Mouse (Mus musculus) pancreas, adult 10 weeks (tissue): ENCODE results near the gene Slbp. TPM values are rescaled to one million over a fixed set of nuclear protein-coding genes. Genes with fewer than 3 reads are reported as not detected.

Experiments used
- polyA plus RNA-seq: library from polyadenylated mRNA; stranded (reverse); fragments of 350-450 nt; fragmentation: Illumina TruSeq; extraction: RNeasy Lipid Tissue Mini Kit (QIAGEN cat#74804); gene quantifications from one replicate; pipeline ENCODE4 v1.2.3, GENCODE M21; 2015; ENCODE audit warnings: low read depth, low replicate concordance; ENCODE audit not compliant: insufficient read depth

Slbp gene
- polyA plus RNA-seq: 4.9 TPM

DNA sequence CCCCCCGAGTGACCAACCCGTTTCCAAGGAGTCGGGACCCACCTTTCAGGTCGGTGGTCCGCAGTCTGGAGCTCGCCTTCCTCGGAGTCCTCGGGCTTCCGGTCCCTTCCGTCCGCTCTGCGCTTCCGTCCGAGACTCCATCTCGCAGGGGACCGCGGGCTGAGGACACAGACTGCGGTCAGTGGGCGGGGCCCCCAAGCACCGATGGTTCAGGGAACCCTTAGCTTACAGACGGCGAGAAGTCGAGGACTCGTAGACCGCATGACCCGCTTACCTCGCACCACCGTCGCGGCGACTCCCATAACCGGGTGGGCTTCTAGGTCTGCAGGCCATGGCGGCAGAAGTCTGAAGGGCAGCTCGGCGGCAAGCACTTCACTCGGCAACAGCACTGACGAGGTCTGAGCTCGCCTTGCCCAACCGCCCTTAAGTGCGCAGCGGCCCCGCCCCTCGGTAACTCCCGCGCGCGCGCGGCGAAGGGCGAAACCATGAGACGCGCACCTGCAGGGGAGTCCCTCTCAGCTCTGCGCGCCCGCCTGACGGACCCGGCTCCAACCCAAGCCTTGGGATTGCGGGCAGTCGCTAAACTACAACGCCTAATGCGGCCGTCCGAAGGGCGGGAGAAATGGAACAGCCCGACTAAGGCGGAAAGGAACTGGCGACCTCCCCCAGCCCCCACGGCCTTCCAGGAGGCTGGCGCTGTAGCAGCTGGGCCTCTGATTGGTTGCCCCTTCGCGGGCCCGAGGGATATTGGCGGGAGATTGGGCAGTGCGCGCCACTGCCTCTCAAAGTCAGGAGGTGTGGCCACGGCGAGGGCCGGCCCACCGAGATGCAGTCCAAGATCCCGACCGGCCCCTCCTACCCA, at the start of gene Slbp:
TSS of gene Slbp (minus strand) at position 654 of the 862 bp plus-strand sequence.

DNA sequence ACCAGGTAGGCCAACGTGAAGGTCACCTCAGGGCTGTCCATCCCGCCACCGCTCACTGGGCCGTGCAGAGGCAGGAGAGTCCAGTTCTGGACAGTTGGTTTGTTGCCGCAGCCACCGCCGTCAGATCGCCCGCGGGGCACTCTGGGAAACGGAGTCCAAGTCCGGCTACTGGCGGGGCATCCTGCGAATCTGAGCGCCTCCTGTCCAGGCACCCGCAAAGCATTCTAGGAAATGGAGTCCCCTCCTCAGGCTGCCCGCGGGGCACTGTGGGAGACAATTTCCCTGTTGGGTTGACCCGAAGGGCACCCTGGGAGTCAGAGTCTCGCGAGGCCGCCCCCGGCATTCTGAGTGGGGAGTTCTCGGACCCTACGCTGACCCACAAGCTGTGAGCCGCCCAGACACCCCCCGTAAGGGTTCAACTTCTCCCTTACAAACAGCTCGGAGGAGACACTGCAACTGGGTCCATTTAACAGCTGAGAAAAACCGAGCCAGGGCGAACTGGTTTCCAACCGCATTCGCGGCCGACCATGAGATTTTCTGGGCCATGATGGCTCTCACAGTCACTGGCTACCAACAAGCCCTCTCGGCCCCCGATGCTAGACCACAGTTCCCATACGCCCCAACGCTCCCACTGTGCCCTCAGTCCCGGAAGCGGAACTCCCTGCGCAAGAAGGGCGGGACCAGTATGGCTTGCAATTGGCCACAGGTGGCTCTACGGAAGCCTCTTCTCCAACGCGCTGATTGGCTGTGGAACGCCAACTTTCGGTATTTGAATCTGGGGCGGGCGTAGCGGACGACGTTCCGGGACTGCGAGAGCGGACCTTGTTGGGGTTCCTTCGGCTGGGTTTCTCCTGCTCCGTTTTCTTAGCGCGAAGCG, 5.7 kb upstream of the Slbp start, which contains the start of the genes Tacc3 and Tmem129:
TSS of gene Tacc3 (plus strand) at position 342 of the 877 bp plus-strand sequence.
TSS of gene Tmem129 (minus strand) at position 630 of the 877 bp plus-strand sequence.

DNA sequence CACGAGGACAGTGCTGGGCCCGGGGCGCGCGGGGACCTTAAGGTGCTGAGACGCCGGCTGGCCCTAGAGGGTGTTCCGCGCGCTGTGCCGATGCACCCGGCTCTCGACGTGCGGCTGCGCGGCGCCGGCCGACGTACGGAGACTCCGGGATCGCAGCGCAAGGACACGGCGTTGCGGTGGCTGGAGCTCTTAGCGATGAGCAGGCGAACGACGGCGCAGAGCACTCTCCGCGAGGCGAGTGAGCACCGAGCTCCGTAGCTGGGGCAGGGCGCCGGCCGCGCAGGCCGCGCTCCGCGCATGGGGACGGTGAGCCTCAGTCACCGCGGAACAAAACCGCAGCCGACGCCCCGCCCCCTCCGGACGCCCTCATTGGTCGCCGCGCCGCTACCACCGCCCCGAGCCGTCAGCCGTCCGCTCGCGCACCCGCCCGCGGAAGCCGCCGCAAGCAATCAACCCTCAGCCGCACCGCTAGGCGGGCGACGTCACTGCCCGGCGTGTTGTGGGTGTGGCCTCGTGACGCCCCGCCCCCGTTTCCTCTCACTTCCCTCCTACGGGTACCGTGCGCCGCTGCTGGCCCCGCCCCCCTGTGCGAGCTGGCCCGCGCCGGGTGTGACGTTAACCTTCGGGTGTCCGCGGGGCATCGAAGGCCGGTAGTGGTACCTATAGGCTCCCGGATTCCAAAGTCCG, 22.9 kb downstream of the Slbp start, which contains the start of the genes Fam53a and Gm9903:
TSS of gene Fam53a (minus strand) at position 335 of the 687 bp plus-strand sequence.
TSS of gene Gm9903 (plus strand) at position 625 of the 687 bp plus-strand sequence.

Other genes starting within 250 kb of the Slbp start
- gene Nkx1-1, start 218.6 kb downstream of the Slbp start, polyA plus RNA-seq: not detected
- gene Fam53a, start 22.9 kb downstream of the Slbp start, polyA plus RNA-seq: 7.4 TPM
- not detected for gene Gm9903, start 22.6 kb downstream of the Slbp start, polyA plus RNA-seq
- gene Tacc3, start 5.6 kb upstream of the Slbp start, polyA plus RNA-seq: 0.50 TPM
- gene Tmem129, start 5.8 kb upstream of the Slbp start, polyA plus RNA-seq: 5.3 TPM
- gene Fgfr3, start 69.1 kb upstream of the Slbp start, polyA plus RNA-seq: 16.0 TPM
- gene Letm1, start 130.2 kb upstream of the Slbp start, polyA plus RNA-seq: 4.4 TPM
- gene Nsd2, start 168.2 kb upstream of the Slbp start, polyA plus RNA-seq: 9.8 TPM